Mouse (Mus musculus): ENCODE data around the gene Jmy.

Gene Jmy

DNA sequence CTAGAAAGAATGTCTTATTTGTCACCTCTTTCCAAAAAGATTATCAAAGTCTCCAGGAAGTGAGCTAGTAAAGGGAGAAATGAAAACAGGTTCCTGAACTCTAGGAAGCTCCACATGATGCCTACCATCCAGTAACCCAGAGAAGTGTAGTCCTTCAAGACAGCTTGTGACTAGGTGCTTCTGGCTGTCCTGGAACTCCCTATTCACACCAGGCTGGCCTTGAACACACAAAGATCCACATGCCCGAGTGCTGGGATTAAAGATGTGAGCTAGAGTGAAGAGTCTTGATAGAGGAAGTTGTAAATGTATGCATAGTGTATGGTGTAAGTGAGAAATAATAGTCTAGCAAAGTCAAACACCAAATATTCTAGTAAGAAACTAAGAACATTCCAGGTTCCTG lies 2.6 kb downstream of the Jmy start:
- Histone ChIP-seq H3K27me3 (ENCODE audit: control insufficient read depth, insufficient read depth, low read length, poor library complexity, severe bottlenecking) (no peaks in the 10 kb centered on the region), H3K36me3 (ENCODE audit: control insufficient read depth, insufficient read depth, low read length, poor library complexity, severe bottlenecking) (no peaks in the 10 kb centered on the region)
- peak; percentile 20 for DNase-seq (ENCODE audit: low read depth, low spot score)

- Histone ChIP-seq H3K36me3 (ENCODE audit: control insufficient read depth, insufficient read depth, low read length, poor library complexity, severe bottlenecking) (peaks cover 3% of the 10 kb centered on the region; the same call in 1 of the 2 replicates), H3K27me3 (ENCODE audit: control insufficient read depth, insufficient read depth, low read length, poor library complexity, severe bottlenecking) (no peaks in the 10 kb centered on the region)
- no peak for DNase-seq (ENCODE audit: low read depth, low spot score)
Observed at GRCm38 (mm10) chr13:93488510-93488909, 11.1 kb downstream of the Jmy start.

GRCm38 (mm10) chr13:93487734-93488133 lies 11.9 kb downstream of the Jmy start:
- no peaks in the 10 kb centered on the region for H3K27me3 ChIP-seq (ENCODE audit: control insufficient read depth, insufficient read depth, low read length, poor library complexity, severe bottlenecking)
- DNase-seq (ENCODE audit: low read depth, low spot score), result no peak
- peaks cover 3% of the 10 kb centered on the region; the same call in 1 of the 2 replicates for H3K36me3 ChIP-seq (ENCODE audit: control insufficient read depth, insufficient read depth, low read length, poor library complexity, severe bottlenecking)

DNA sequence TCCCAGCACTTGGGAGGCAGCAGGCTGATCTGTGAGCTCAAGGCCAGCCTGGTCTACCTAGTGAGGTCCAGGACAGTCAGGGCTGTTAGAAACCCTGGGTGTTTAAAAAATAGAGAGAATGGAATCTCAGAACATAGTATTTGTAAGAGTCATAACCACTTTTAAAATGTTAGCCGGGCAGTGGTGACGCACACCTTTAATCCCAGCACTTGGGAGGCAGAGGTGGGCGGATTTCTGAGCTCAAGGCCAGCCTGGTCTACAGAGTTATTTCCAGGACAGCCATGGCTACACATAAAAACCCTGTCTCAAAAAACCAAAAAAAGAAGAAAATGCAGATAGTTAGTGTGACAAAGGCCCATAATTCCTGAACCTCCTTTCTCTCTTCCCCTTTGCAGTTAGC lies 15.3 kb downstream of the Jmy start:
- no peak for DNase-seq (ENCODE audit: low read depth, low spot score)
- Histone ChIP-seq H3K27me3 (ENCODE audit: control insufficient read depth, insufficient read depth, low read length, poor library complexity, severe bottlenecking) (no peaks in the 10 kb centered on the region), H3K36me3 (ENCODE audit: control insufficient read depth, insufficient read depth, low read length, poor library complexity, severe bottlenecking) (no peaks in the 10 kb centered on the region)

- no peak for DNase-seq (ENCODE audit: low read depth, low spot score)
Observed at GRCm38 (mm10) chr13:93481110-93481509, 18.5 kb downstream of the Jmy start.

DNA sequence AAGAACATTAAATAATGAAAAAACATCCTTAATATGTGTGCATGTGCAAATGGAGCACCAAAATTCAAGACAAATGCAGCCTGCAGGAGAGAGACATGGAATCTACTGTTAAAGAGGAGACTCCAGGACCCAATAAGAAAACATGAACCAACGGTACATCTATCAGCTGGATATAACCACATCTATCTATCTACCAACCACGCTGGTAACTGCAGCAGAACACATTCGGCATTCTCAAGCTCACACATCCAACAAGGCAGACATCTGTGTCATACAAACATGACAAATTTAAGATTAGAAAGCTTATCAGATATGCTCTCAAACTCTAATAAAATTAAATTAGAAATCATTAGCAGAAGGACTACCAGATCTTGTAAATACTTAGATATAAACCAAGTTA lies 21.3 kb downstream of the Jmy start:
- Histone ChIP-seq H3K27me3 (ENCODE audit: control insufficient read depth, insufficient read depth, low read length, poor library complexity, severe bottlenecking) (no peaks in the 10 kb centered on the region), H3K36me3 (ENCODE audit: control insufficient read depth, insufficient read depth, low read length, poor library complexity, severe bottlenecking) (no peaks in the 10 kb centered on the region)
- no peak for DNase-seq (ENCODE audit: low read depth, low spot score)

More at GRCm38 (mm10) chr13:93481110-93481509, 18.5 kb downstream of the Jmy start:
- Histone ChIP-seq H3K36me3 (ENCODE audit: control insufficient read depth, insufficient read depth, low read length, poor library complexity, severe bottlenecking) (no peaks in the 10 kb centered on the region), H3K27me3 (ENCODE audit: control insufficient read depth, insufficient read depth, low read length, poor library complexity, severe bottlenecking) (no peaks in the 10 kb centered on the region)

GRCm38 (mm10) chr13:93468355-93468754 lies 31.3 kb downstream of the Jmy start:
- Histone ChIP-seq H3K36me3 (ENCODE audit: control insufficient read depth, insufficient read depth, low read length, poor library complexity, severe bottlenecking) (peaks cover 4% of the 10 kb centered on the region), H3K27me3 (ENCODE audit: control insufficient read depth, insufficient read depth, low read length, poor library complexity, severe bottlenecking) (no peaks in the 10 kb centered on the region)
- no peak for DNase-seq (ENCODE audit: low read depth, low spot score)

GRCm38 (mm10) chr13:93459566-93459965 lies 40.0 kb downstream of the Jmy start:
- Histone ChIP-seq H3K27me3 (ENCODE audit: control insufficient read depth, insufficient read depth, low read length, poor library complexity, severe bottlenecking) (no peaks in the 10 kb centered on the region), H3K36me3 (ENCODE audit: control insufficient read depth, insufficient read depth, low read length, poor library complexity, severe bottlenecking) (peaks cover 7% of the 10 kb centered on the region; the same call in 1 of the 2 replicates)
- no peak for DNase-seq (ENCODE audit: low read depth, low spot score)

DNA sequence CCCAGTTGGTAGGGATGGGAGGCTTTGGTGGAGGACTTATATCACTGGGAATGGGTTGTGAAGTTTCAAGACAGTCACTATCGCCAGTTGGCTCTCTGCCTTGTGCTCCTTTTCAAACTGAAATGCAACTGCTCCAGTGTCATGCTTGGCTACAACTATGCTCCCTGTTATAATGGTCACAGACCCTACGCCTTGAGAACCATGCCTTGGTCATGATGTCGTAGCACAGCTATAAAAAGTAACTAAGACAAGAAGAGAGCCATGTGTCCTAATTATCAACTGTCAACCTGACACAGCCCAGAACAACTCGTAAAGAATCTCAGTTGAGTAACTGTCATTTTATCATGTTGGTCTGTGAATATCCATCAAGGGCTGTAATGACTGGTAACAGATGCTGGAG lies 41.0 kb downstream of the Jmy start:
- Histone ChIP-seq H3K36me3 (ENCODE audit: control insufficient read depth, insufficient read depth, low read length, poor library complexity, severe bottlenecking) (peaks cover 7% of the 10 kb centered on the region; the same call in 1 of the 2 replicates), H3K27me3 (ENCODE audit: control insufficient read depth, insufficient read depth, low read length, poor library complexity, severe bottlenecking) (no peaks in the 10 kb centered on the region)
- no peak for DNase-seq (ENCODE audit: low read depth, low spot score)

GRCm38 (mm10) chr13:93453275-93453674 lies 46.3 kb downstream of the Jmy start:
- 0 out of 2 replicates have a peak, but pooled peaks cover 7% of the 10 kb centered on the region for H3K36me3 ChIP-seq (ENCODE audit: control insufficient read depth, insufficient read depth, low read length, poor library complexity, severe bottlenecking)
- no peaks in the 10 kb centered on the region for H3K27me3 ChIP-seq (ENCODE audit: control insufficient read depth, insufficient read depth, low read length, poor library complexity, severe bottlenecking)

GRCm38 (mm10) chr13:93440167-93440566 lies 59.4 kb downstream of the Jmy start:
- peak; percentile 3 for DNase-seq (ENCODE audit: low read depth, low spot score)
- Histone ChIP-seq H3K27me3 (ENCODE audit: control insufficient read depth, insufficient read depth, low read length, poor library complexity, severe bottlenecking) (no peaks in the 10 kb centered on the region), H3K36me3 (ENCODE audit: control insufficient read depth, insufficient read depth, low read length, poor library complexity, severe bottlenecking) (peaks cover 7% of the 10 kb centered on the region; the same call in 1 of the 2 replicates)

More at GRCm38 (mm10) chr13:93453275-93453674, 46.3 kb downstream of the Jmy start:
- no peak for DNase-seq (ENCODE audit: low read depth, low spot score)

GRCm38 (mm10) chr13:93429205-93429604 lies 70.4 kb downstream of the Jmy start:
- Histone ChIP-seq H3K27me3 (ENCODE audit: control insufficient read depth, insufficient read depth, low read length, poor library complexity, severe bottlenecking) (no peaks in the 10 kb centered on the region), H3K36me3 (ENCODE audit: control insufficient read depth, insufficient read depth, low read length, poor library complexity, severe bottlenecking) (no peaks in the 10 kb centered on the region)
- DNase-seq (ENCODE audit: low read depth, low spot score), result no peak

DNA sequence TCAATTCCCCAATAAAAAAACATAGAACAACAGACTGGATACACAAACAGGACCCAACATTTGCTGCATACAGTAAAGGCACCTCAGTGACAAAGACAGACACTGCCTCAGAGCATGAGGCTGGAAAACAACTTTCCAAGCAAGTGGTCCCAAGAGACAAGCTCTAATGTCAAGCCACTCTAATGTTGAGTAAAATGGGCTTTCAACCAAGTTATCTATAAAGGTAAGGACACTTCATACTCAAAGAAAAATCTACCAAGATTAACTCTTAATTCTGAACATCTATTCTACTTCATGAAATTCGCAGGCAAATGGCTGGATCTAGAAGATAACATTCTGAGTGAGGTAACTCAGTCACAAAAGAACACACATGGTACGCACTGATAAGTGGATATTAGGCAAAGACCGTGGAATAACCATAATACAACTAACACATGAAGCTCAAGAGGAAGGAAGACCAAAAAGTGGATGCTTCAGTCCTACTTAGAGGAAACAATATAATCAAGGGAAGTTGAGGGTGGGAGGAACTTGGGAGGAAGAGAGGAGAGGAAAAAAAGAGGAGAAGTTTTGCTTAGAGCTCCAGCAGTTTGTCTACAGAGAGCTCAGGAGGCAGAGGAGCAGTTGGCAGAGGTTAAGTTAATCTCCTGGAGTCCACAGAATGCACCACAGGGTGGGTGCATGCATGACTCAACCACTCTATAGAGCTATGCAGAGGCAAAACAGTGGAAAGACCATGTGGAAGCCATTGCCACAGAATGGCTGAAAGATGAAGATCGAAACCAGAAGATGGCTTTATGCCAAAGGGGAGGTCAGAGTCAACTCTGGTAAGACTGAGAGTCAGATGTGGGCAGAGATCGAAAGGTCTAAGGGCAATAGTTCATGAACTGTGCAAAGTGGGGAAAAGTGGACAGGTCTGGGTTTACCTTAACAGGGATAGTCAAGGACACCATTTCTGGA lies 71.4 kb downstream of the Jmy start:
- H3K36me3 ChIP-seq (ENCODE audit: control insufficient read depth, insufficient read depth, low read length, poor library complexity, severe bottlenecking), result no peaks in the 10 kb centered on the region
- no peaks in the 10 kb centered on the region for H3K27me3 ChIP-seq (ENCODE audit: control insufficient read depth, insufficient read depth, low read length, poor library complexity, severe bottlenecking)
- no peak for DNase-seq (ENCODE audit: low read depth, low spot score)

DNA sequence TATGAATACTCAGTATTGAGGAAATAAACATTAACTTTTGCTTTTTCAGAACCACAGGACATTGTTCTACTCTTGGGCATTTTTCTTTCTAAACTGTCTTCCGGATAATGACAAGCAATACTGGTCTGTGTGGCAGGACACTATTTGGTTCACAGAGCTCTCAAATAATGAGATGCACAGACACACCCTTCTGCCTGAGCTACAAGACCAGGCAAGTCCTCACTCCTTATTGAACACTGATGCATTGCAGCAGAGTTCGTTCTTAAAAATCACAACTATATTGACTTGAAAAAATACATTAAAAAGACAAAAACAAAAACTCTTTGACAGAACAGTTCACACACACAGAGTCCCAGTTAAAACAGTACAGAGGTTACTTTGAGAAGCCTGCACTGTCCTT lies 76.4 kb downstream of the Jmy start:
- H3K27me3 ChIP-seq (ENCODE audit: control insufficient read depth, insufficient read depth, low read length, poor library complexity, severe bottlenecking), result no peaks in the 10 kb centered on the region
- no peak for DNase-seq (ENCODE audit: low read depth, low spot score)
- H3K36me3 ChIP-seq (ENCODE audit: control insufficient read depth, insufficient read depth, low read length, poor library complexity, severe bottlenecking), result no peaks in the 10 kb centered on the region; the same call in 1 of the 2 replicates

DNA sequence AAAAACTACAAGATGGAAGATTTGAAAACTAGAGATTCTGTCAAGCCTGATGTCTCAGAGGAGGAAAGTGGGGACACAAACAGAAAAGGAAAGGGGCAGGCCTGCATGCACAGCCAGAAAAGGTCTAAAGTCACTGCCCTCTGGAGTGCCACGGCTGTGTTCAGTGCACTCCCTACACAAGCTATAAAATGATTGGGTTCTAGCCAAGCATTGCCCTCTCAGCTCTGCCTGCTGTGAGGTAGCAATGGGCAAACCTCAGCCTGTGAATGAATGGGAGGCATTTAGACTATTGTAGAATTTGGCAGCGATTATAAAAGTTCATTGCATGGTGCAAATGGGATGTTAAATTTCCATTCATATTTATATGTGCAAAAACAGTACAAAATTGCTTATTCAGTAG lies 79.8 kb downstream of the Jmy start:
- H3K27me3 ChIP-seq (ENCODE audit: control insufficient read depth, insufficient read depth, low read length, poor library complexity, severe bottlenecking), result no peaks in the 10 kb centered on the region
- no peak for DNase-seq (ENCODE audit: low read depth, low spot score)
- no peaks in the 10 kb centered on the region; the same call in 1 of the 2 replicates for H3K36me3 ChIP-seq (ENCODE audit: control insufficient read depth, insufficient read depth, low read length, poor library complexity, severe bottlenecking)
